Mouse (Mus musculus): Measurements from ENCODE around the gene Anapc16. TPM values are rescaled to one million over a fixed set of nuclear protein-coding genes. Genes with fewer than 3 reads are reported as not detected.
A peak's percentile ranks its signal among the peaks of the same experiment; 100 is the strongest.

Anapc16 gene
- polyA plus RNA-seq, 1 experiment from 2014 or later, result 106 TPM

- Histone ChIP-seq H3K9me3 (no peaks in the 10 kb centered on the region), H3K4me3 (no peak overlapping the region), H3K27ac (replicated peaks) (no peak overlapping the region), H3K4me1 (replicated peaks) (peaks cover 51% of the 10 kb centered on the region), H3K4me2 (no peak overlapping the region), H3K9ac (no peak overlapping the region), H3K36me3 (peaks cover 4% of the 10 kb centered on the region; the same call in 1 of the 2 replicates), H3K27me3 (no peaks in the 10 kb centered on the region)
- 31% methylated on average over 7 of the region's 7 CpGs for WGBS
- ATAC-seq (ENCODE audit: low FRiP score, low read depth), result no peak
These were observed 49.3 kb downstream of the Anapc16 start for GRCm38 (mm10) chr10:59953564-59954039.

DNA sequence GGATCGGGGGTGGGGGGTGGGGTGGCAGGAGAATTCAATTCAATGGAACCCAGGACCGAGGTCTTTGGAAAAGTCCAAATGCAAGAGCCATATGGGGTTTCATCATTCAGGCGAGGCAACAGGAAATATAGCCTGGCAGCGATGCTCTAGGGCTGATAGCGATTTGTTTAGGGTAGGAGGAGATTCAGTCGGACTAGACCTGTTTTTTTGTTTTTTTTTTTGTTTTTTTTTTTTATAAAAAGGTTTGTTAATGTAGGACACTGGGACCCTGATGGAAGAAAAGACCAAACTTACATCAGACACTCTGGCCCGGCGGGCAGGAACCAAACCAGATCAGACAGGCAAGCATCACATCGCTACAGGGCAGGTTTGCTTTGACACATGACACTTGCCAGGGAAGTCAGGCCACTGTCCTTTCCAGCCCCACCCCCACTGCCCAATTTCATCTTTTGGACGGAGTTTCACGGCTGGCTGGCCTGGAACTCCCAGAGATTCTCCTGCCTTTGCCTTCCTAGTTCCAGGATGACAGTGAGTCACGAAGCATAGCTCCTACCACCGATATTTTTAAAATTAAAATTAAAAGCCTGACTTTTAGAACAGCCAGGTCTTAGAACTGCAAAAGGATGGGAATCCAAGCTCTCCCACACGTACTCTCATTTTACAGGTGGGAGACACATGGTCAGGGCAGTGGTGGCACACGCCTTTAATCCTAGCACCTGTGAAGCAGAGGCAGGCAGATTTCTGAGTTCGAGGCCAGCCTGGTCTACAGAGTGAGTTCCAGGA, 50.0 kb downstream of the Anapc16 start:
- H3K36me3 ChIP-seq, result peaks cover 4% of the 10 kb centered on the region; the same call in 1 of the 2 replicates
- H3K4me2 ChIP-seq, result peak overlapping the region; percentile 71
- peak overlapping the region; percentile 95 for H3K27ac ChIP-seq (replicated peaks)
- H3K9ac ChIP-seq, result peak overlapping the region; percentile 61
- H3K27me3 ChIP-seq, result no peaks in the 10 kb centered on the region
- ATAC-seq (ENCODE audit: low FRiP score, low read depth), result no peak
- H3K9me3 ChIP-seq, result no peaks in the 10 kb centered on the region
- peak overlapping the region; percentile 80 for H3K4me3 ChIP-seq
- 21% methylated on average over 16 of the region's 16 CpGs for WGBS
- H3K4me1 ChIP-seq (replicated peaks), result peaks cover 51% of the 10 kb centered on the region

- Histone ChIP-seq H3K4me3 (peak overlapping the region; percentile 80), H3K36me3 (peaks cover 4% of the 10 kb centered on the region; the same call in 1 of the 2 replicates), H3K27ac (replicated peaks) (peak overlapping the region; percentile 95), H3K4me2 (peak overlapping the region; percentile 71), H3K9me3 (no peaks in the 10 kb centered on the region), H3K27me3 (no peaks in the 10 kb centered on the region), H3K4me1 (replicated peaks) (peaks cover 50% of the 10 kb centered on the region), H3K9ac (peak overlapping the region; percentile 61)
- peak; percentile 38 for ATAC-seq (ENCODE audit: low FRiP score, low read depth)
- WGBS, result under 1% methylated on average over 31 of the region's 31 CpGs
These were observed 50.7 kb downstream of the Anapc16 start for GRCm38 (mm10) chr10:59952152-59952780.

GRCm38 (mm10) chr10:59951211-59952151, 51.5 kb downstream of the Anapc16 start, which contains the start of gene Ddit4:
Gene Ddit4, minus strand, starts transcription at chr10:59951834.
- Histone ChIP-seq H3K4me2 (peak within 1 kb of the TSS; percentile 71), H3K9me3 (no peaks in the 10 kb centered on the region), H3K27me3 (no peaks in the 10 kb centered on the region), H3K36me3 (peaks cover 4% of the 10 kb centered on the region; the same call in 1 of the 2 replicates), H3K4me1 (replicated peaks) (peaks cover 43% of the 10 kb centered on the region), H3K9ac (peak within 1 kb of the TSS; percentile 82), H3K4me3 (peak within 1 kb of the TSS; percentile 80), H3K27ac (replicated peaks) (peak within 1 kb of the TSS; percentile 95)
- under 1% methylated on average over 76 of the region's 76 CpGs for WGBS
- peak; percentile 97 for ATAC-seq (ENCODE audit: low FRiP score, low read depth)

GRCm38 (mm10) chr10:59950716-59951191, 52.2 kb downstream of the Anapc16 start:
- WGBS, result 0% methylated on average over 23 of the region's 23 CpGs
- Histone ChIP-seq H3K27ac (replicated peaks) (peak overlapping the region; percentile 95), H3K27me3 (no peaks in the 10 kb centered on the region), H3K36me3 (peaks cover 4% of the 10 kb centered on the region; the same call in 1 of the 2 replicates), H3K4me2 (peak overlapping the region; percentile 71), H3K9ac (peak overlapping the region; percentile 82), H3K4me1 (replicated peaks) (peaks cover 42% of the 10 kb centered on the region), H3K4me3 (peak overlapping the region; percentile 80), H3K9me3 (no peaks in the 10 kb centered on the region)
- ATAC-seq (ENCODE audit: low FRiP score, low read depth), result peak; percentile 35

GRCm38 (mm10) chr10:59949783-59950605, 52.9 kb downstream of the Anapc16 start:
- Histone ChIP-seq H3K9me3 (no peaks in the 10 kb centered on the region), H3K27ac (replicated peaks) (peak overlapping the region; percentile 95), H3K4me3 (peak overlapping the region; percentile 80), H3K4me1 (replicated peaks) (peaks cover 42% of the 10 kb centered on the region), H3K36me3 (peaks cover 4% of the 10 kb centered on the region; the same call in 1 of the 2 replicates), H3K27me3 (no peaks in the 10 kb centered on the region), H3K9ac (peak overlapping the region; percentile 82), H3K4me2 (peak overlapping the region; percentile 71)
- 32% methylated on average over 15 of the region's 15 CpGs for WGBS
- no peak for ATAC-seq (ENCODE audit: low FRiP score, low read depth)

DNA sequence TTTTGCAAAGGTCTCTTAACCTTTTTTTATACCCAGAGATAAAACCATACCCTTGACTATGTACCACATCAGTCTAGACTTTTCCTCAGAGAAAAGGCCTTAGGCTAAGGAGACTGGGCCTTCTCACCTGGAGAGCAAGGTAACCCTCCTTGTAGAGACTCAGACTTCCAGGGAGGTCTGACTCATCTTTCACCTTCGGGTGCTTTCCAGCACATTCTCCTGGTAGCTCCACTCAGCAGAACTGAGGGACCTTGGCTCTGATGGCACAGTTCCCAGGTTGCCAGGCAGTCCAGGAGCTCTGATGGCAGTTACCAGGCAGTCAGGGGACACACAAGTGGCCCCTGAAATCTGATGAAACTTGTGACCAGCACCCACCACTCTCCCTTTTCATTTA, 53.7 kb downstream of the Anapc16 start:
- peaks cover 42% of the 10 kb centered on the region for H3K4me1 ChIP-seq (replicated peaks)
- 0 out of 2 replicates have a peak overlapping the region, but pooled peaks have one; percentile 95 for H3K27ac ChIP-seq (replicated peaks)
- peak overlapping the region; percentile 82; the same call in 1 of the 2 replicates for H3K9ac ChIP-seq
- H3K4me2 ChIP-seq, result peak overlapping the region; percentile 71
- H3K9me3 ChIP-seq, result no peaks in the 10 kb centered on the region
- peaks cover 4% of the 10 kb centered on the region; the same call in 1 of the 2 replicates for H3K36me3 ChIP-seq
- no peak for ATAC-seq (ENCODE audit: low FRiP score, low read depth)
- 64% methylated on average over 1 of the region's 1 CpGs for WGBS
- peak overlapping the region; percentile 80 for H3K4me3 ChIP-seq
- no peaks in the 10 kb centered on the region for H3K27me3 ChIP-seq

GRCm38 (mm10) chr10:59948363-59949254, 54.3 kb downstream of the Anapc16 start:
- Histone ChIP-seq H3K9me3 (no peaks in the 10 kb centered on the region), H3K36me3 (peaks cover 4% of the 10 kb centered on the region; the same call in 1 of the 2 replicates), H3K4me1 (replicated peaks) (peaks cover 45% of the 10 kb centered on the region), H3K4me2 (peak overlapping the region; percentile 71), H3K27me3 (no peaks in the 10 kb centered on the region), H3K4me3 (peak overlapping the region; percentile 80), H3K9ac (no peak overlapping the region; the same call in 1 of the 2 replicates), H3K27ac (replicated peaks) (peak overlapping the region; percentile 95; the same call in 1 of the 2 replicates)
- ATAC-seq (ENCODE audit: low FRiP score, low read depth), result no peak
- 54% methylated on average over 6 of the region's 6 CpGs for WGBS

DNA sequence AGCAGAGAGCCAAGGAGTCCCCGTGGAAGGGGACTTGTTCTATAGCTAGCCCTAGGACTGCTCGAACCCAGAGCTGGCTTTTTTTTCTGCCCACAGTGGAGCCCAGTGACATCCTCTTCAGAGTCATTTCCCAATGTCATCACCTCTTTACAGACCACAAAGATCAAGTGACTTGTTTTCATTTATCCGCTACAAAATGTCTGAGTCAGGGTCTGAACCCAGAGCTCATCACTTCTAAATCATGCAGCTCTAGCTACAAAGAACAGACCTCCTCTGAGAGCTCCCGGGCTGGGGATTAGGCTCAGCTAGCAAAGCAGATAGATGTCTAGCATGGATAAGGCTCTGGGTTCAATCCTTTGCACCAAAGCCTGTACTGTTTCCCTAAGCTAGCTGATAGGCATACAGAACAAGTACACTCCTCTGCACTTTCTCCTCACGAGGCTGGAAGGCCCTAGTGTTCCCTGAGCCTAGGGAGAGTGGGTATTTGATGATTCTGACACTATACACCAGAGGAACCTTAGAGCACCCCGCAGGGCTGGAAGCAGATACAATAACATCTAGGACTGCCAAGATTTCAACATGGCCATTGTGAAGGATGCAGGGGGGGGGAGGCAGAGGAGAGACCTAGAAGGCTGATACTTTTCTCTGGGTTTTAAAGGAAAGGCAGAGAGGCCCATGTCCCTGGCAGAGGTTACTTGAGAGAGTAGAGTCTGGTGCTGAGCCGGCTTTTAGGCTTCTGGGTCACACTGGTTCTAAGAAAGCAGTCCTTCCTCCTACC, 55.5 kb downstream of the Anapc16 start:
- no peaks in the 10 kb centered on the region for H3K27me3 ChIP-seq
- no peak overlapping the region for H3K9ac ChIP-seq
- H3K27ac ChIP-seq (replicated peaks), result peak overlapping the region; percentile 3; the same call in 1 of the 2 replicates
- peaks cover 50% of the 10 kb centered on the region for H3K4me1 ChIP-seq (replicated peaks)
- no peak overlapping the region for H3K4me3 ChIP-seq
- 62% methylated on average over 7 of the region's 7 CpGs for WGBS
- ATAC-seq (ENCODE audit: low FRiP score, low read depth), result no peak
- peaks cover 4% of the 10 kb centered on the region; the same call in 1 of the 2 replicates for H3K36me3 ChIP-seq
- H3K4me2 ChIP-seq, result no peak overlapping the region
- H3K9me3 ChIP-seq, result no peaks in the 10 kb centered on the region
